Mouse (Mus musculus) cerebellum, postnatal 25 days (tissue): ENCODE data around the gene Sucla2.
A peak's percentile ranks its signal among the peaks of the same experiment; 100 is the strongest.

Source experiments
- DNase-seq, 2 experiments: peaks; one replicate each; pipeline ENCODE4 v3.0.0; 2021; ENCODE audit warnings: mixed read lengths in 2 of 2

Gene Sucla2

GRCm38 (mm10) chr14:73524766-73525448 is at the start of gene Sucla2:
TSS of gene Sucla2 (plus strand) at chr14:73525319.
- DNase-seq: peak; percentile 97 to 98

GRCm38 (mm10) chr14:73475506-73475905 is 49.6 kb upstream of the Sucla2 start:
- peak in 1 of 2 experiments; percentile 17 for DNase-seq

GRCm38 (mm10) chr14:73476361-73476934 is 48.7 kb upstream of the Sucla2 start:
- no peak for DNase-seq

- DNase-seq: no peak
Observed at GRCm38 (mm10) chr14:73477077-73477476, 48.0 kb upstream of the Sucla2 start.

- DNase-seq: no peak
Observed at GRCm38 (mm10) chr14:73478321-73478720, 46.8 kb upstream of the Sucla2 start.

GRCm38 (mm10) chr14:73479771-73480170 is 45.3 kb upstream of the Sucla2 start:
- DNase-seq: no peak

- no peak for DNase-seq
Observed at GRCm38 (mm10) chr14:73483516-73484229, 41.4 kb upstream of the Sucla2 start.

GRCm38 (mm10) chr14:73484366-73485110 is 40.6 kb upstream of the Sucla2 start:
- peak in 1 of 2 experiments; percentile 24 for DNase-seq

GRCm38 (mm10) chr14:73486641-73487040 is 38.5 kb upstream of the Sucla2 start:
- no peak for DNase-seq

- DNase-seq: no peak
Observed at GRCm38 (mm10) chr14:73493356-73493755, 31.8 kb upstream of the Sucla2 start.

GRCm38 (mm10) chr14:73494122-73494521 is 31.0 kb upstream of the Sucla2 start:
- no peak for DNase-seq

GRCm38 (mm10) chr14:73495753-73496152 is 29.4 kb upstream of the Sucla2 start:
- no peak for DNase-seq

- no peak for DNase-seq
Observed at GRCm38 (mm10) chr14:73501283-73501682, 23.8 kb upstream of the Sucla2 start.

GRCm38 (mm10) chr14:73501721-73502120 is 23.4 kb upstream of the Sucla2 start:
- DNase-seq: no peak

- peak; percentile 47 to 63 for DNase-seq
Observed at GRCm38 (mm10) chr14:73502591-73503184, 22.4 kb upstream of the Sucla2 start.

- DNase-seq: no peak
Observed at GRCm38 (mm10) chr14:73503237-73503933, 21.7 kb upstream of the Sucla2 start.

- no peak for DNase-seq
Observed at GRCm38 (mm10) chr14:73506283-73506682, 18.8 kb upstream of the Sucla2 start.

GRCm38 (mm10) chr14:73507200-73507599 is 17.9 kb upstream of the Sucla2 start:
- no peak for DNase-seq

GRCm38 (mm10) chr14:73507702-73508376 is 17.3 kb upstream of the Sucla2 start:
- DNase-seq: no peak

- DNase-seq: no peak
Observed at GRCm38 (mm10) chr14:73508630-73509395, 16.3 kb upstream of the Sucla2 start.
